Mouse (Mus musculus) stomach, postnatal 0 days (tissue): ENCODE measurements around the gene Kcnn4.

Experiments used
- CTCF ChIP-seq: IDR thresholded peaks from 2 replicates; pipeline ENCODE4 v1.5.1; 2016; ENCODE audit warnings: antibody characterized with exemption, low read depth, mild to moderate bottlenecking, moderate library complexity
- EP300 ChIP-seq: optimal IDR thresholded peaks from 2 replicates; pipeline ENCODE3; 2016; ENCODE audit warnings: antibody characterized with exemption

DNA sequence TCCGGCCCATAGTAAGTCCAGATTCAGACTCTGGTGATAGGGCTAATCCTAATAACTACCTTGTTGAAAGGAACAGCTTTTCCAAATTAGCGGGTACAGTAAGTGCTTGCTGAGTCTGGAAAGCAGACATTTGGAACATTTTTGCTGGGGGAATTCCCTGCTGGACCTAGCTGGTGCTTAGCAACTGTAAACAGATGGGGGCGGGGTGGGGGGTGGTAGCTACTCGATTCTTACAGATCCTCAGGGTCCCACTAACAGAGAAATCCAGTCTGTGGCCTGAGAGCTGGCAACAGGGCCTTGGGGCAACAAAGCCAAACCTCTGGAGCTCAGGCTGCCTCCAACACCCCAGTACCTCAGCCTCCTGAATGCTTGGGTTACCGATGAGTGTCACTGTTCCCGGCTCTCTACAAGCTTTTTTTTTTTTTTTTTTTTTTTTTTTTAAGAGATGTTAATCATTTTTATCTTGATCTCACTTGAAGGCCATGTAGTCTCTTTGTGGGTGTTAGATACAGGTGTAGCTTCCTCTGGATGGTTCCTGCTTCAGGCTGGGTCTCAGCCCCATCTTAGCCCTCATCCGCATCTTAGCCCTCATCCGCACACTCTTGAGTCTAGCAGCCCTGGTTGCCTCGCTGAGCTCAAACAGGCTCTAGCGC lies 8.1 kb downstream of the Kcnn4 start:
- no peak for TF ChIP-seq EP300
- no peak for TF ChIP-seq CTCF
